Mouse (Mus musculus): Measurements from ENCODE around the gene Mylpf. TPM values are rescaled to one million over a fixed set of nuclear protein-coding genes. Genes with fewer than 3 reads are reported as not detected.

Mylpf gene
- total RNA-seq, 2 experiments from 2014 or later, result 1.3 to 3.3 TPM

DNA sequence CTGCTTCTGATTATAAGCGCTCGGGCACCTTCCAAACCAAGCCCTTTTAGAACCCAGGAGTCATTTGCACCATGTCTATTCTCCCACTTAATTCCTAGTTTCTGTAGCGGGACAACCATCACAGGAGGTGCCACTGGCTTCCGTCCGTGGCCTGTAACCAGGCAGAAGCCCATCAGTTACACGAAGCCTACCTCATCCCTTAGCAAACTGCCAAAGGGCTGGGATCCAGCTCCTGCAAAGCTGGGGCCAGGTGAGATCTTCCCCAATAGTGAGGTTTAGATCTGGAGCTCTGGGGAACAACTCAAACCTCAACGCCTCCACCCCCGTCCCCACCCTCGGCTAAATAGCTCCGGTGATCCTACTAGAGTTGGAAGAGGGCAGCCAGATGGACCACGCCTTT is 12.2 kb upstream of the Mylpf start:
- no peak for DNase-seq (ENCODE audit: low spot score in 2 of 2)

DNA sequence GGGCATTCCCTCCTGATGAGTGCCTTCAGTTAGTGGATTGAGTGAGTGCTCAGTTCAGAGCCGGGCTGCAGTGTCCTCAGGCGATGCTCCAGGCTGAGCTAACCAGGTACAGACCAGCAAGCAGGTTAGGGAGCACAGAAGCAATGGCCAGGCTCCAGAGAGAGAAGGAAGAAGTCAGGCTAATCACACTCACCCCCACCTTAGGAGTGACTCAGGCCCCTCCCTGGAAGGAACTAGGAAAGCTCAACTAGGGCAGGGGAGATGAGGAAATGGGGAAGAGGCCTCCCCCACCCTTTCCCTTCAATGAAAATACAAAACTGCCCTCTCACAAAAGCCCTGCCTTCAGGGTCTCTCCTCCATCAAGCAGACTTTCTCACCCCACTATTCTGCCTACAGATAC is 2.1 kb upstream of the Mylpf start:
- DNase-seq (ENCODE audit: low spot score in 2 of 2), result no peak

DNA sequence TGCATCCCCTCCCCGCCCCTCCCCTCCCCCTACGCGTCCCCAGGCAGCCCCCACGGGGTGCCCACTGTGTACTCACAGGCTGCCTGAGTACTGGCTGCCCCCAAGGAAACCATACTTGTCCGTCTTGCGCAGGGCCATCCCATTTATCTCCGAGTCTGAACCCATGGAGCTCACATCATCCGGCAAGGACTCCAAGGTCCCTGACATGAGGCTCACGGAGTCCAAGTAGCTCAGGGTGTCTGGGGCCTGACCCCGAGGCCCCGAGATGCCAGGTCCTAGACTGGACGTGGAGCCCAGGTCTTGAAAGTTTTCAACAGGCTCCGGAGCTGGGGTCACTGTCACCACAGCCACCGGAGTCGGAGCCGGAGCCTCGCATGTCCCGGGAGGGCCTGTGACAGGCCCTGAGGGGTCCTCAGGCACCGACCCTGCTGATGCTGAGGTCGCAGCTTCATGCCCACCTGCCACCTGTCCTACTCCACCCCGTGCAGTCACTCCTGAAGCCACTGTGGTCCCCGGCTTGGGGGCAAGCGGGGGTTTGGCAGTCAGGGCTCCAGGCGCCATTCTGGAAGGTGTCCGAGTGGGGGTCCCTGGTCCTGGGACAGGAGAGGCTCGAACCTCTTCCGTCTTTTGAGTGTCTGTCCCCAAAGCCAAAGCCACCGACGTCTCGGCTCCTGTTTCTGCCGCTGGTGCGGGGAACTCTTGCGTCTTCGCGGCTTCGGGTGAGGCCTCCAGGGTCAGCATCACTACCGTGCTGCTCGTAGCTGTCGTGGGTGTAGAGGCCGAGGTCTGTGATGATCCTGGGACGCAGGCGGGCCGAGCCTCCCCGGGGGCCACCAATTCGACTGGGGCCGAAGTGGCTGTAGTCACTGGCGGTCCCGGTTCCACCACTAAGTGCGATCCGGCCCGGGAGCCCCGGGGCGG is 1.1 kb upstream of the Mylpf start:
- DNase-seq (ENCODE audit: low spot score in 2 of 2), result peak in 1 of 2 experiments; percentile 43

DNA sequence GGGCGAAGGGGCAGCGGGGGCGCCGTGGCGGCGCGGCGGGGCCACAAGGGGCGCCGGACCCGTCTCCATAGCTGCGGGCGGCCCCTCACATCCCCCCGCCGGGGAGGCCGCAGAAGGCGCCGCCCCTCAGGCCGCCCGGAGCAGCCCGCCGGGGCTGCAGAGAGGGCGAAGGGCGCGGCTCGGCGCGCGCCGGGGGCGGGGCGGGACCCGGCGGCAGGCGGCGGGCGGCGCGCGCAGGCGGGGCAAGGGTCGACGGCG is 466 bp upstream of the Mylpf start, which contains the start of gene Tbc1d10b:
Gene Tbc1d10b, minus strand, starts transcription at position 174 of the 258 bp plus-strand sequence.
- no peak for DNase-seq (ENCODE audit: low spot score in 2 of 2)

DNA sequence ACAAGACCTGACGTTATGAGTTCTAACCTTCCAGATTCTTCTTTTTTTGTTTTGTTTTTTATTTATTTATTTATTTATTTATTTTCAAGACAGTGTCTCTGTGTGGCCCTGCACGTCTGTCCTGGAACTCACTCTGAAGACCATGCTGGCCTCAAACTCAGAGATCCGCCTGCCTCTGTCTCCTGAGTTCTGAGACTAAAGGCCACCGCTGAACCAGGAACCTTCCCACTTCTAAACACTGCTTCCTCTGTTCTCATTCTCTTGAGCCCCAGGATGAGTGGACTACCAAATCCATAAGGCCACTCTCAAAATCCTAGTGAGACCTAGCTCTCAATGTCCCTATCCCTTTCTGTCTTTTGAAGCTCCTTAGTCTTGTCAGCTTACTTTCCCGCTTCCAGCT is 1.2 kb downstream of the Mylpf start:
- DNase-seq (ENCODE audit: low spot score in 2 of 2), result no peak

DNA sequence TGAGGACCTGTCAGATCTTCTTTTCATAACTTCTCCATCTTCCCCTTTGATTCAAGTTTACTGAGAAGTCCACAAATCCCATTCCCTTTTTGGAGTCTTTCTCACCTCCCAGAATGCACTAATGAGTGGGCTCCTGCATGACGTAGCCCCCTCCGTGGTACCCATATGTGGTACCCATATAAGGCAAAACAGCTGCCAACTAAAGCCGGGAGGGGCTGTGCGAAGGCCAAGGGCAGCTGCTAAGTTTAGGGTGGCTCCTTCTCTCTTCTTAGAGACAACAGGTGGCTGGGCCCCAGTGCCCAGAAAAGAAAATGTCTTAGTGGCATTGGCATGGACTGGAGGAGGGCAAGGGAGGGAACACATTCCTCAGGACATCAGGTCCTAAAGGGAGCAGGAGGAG is 1.6 kb downstream of the Mylpf start:
- DNase-seq (ENCODE audit: low spot score in 2 of 2), result no peak

DNA sequence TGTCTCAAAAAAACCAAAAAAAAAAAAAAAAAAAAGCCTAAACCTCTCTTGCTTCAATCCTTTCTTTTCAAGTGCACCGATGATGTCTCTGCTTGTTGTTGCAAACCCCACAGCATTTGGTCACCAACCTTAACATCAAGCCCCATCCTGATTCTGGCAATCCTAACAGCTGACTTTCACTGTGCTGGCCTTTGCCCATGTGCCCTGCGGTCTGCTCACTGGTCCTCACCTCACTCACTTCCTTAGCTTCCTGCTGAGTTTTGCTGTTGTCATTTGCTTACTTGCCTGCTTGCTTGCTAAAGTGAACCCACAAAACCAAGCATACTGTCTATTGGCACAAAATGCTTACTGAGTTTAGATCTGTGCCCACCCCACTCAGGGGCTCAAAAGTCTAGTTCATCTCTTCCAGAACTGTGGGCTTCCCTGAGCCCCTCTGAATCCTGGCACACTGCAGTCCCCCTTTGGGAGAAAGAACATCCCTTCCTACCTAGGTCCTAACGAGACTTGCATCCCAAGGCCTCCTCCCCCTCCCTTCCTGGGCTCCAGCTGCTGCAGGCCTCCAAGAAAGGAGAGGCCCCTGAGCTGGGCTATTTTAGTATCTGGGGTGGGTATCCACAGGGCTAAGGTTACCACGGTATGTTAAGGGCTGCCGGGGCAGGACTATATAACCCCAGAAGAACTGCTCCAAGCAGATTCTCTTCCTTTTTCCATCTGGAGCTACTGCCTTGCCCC is 2.5 kb downstream of the Mylpf start:
- DNase-seq (ENCODE audit: low spot score in 2 of 2), result no peak

DNA sequence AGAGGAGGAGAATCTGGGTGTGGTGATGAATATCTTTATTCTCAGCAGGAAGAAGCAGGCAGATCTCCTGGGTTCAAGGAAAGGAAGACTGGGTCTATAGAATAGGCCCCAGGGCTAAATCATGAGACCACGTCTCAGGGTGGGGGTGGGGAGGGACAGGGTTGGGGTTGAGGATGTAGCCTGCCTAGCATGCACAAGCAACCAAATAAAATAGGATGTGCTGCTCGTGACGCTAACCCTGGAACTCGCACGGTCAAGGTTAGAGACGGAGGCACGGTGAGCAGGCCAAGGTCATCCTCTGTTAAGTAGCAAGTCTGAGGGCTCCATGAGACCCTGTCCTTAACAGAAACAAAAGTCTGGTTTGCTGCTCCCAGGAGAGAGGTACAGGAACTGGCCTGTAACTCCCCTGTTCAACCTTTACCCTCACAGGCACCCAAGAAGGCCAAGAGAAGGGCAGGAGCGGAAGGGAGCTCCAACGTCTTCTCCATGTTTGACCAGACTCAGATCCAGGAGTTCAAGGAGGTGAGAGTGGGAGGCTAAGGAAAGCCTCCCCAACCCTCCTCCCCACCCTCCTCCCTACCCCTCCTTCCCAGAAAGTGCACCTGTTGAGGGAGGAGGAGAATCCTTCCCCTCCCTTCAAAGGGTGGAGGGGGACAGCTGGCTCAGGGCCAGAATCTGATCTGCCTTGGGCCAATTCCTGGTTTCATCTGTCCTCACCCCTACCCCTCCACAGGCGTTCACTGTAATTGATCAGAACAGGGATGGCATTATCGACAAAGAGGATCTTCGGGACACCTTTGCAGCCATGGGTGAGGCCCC is 4.0 kb downstream of the Mylpf start:
- no peak for DNase-seq (ENCODE audit: low spot score in 2 of 2)

DNA sequence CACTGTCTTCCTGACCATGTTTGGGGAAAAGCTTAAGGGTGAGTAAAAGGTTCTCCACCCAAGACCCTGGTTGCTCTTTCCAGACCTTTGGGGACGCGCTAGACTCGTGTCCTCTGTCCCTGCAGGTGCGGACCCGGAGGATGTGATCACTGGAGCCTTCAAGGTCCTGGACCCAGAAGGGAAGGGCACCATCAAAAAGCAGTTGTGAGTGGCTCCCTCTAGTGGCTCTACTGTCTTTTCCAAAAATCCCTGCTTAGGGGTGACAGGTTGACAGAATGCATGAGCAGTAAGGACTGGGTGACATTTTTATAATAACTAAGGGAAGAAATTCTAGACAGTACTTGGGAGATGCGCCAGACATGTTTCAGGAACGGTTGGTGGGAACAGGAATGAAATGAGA is 4.8 kb downstream of the Mylpf start:
- DNase-seq (ENCODE audit: low spot score in 2 of 2), result no peak

DNA sequence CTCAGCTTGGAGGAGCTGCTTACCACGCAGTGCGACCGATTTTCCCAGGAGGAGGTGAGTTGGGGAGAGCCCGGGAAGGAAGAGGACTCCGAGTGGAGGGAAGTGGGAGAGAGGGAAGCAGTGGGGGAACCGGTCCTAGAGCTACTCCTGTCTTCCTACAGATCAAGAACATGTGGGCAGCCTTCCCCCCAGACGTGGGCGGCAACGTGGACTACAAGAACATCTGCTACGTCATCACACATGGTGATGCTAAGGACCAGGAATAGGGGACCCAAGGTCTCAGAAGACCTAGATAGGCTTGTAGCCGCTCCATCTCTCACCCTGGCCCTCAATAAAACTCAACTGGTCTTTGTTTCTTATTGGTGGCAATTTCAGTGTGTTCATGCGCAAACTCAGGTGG is 5.2 kb downstream of the Mylpf start:
- DNase-seq (ENCODE audit: low spot score in 2 of 2), result no peak

DNA sequence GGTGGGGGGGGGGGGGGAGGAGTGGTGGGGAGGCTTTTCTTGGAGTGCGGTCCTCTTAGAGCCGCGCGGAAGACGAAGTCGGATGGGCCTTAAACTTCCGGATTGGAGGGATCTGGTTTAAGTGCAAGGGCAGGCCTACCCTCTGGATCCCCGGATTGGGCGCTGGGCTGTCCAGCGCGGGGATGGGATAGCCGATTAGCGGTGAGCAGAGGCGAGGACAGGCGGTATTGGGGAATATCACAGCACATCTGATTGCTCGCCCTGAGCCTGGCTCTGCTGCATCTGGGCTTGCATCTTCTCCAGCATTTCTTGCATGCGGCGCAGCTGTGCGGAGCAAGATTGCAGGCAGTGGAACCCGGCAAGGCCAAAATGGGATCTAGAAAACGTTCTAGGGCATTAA is 5.8 kb downstream of the Mylpf start:
- no peak for DNase-seq (ENCODE audit: low spot score in 2 of 2)

DNA sequence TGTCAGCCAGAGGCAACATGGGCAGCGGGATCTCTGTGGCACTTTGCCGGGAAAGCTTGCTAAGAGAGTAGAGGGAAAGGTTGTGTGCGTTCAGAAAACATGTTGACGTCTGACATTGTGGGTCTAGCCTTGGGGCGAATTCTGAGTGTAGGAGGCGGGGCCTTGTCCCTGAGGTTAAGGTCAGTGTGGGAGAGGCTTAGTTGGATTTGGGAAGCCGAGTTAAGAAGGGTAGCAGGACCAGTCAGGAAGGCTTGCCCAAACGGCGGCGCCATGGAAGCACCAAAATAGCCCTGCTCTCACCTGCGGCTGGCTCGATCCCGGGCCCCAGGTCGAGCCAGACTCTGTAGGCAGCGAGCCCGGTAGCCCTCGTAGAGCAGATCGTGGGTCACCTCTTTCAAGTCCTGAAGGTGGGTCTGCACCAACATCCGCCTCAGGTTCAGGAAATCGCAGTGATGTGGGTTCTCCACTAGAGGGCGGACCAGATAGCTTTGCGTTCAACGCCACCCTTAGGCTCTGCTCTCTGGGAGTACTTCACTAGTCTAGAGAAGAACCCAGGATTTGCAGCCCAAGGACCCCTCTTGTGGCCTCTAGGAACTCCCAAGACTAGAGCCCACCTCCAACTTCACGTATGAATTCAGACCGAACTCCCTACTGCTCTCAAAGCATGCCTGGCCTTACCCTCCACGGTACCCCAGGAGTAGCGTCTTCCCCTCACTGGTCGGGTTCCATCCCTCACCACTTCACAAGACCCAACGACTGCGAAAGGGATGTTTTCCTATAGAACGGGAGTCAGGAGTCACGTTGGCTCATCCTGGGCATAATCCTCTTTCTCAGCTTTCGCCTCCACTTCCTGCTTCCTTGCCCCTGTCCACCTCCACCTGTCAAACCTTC is 6.5 kb downstream of the Mylpf start:
- peak in 1 of 2 experiments; percentile 66 for DNase-seq (ENCODE audit: low spot score in 2 of 2)

DNA sequence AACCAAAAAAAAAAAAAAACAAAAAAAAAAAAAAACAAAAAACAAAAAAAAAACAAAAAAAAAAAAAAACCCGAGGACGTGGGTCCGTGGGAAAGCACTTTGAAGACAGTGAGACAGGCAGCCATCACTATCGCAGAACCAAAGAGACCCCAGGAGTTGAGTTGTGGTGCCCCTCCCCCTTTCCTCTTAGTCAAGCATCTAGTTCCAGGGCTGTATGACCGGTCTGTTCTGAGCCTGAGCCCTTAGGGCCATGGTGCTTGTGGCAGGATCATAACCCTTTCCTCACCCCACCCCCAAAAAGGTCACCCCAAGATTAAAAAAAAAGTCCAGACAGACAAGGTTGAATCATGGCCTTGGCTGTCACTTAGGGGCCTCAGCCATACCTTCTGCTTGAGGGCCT is 7.6 kb downstream of the Mylpf start:
- no peak for DNase-seq (ENCODE audit: low spot score in 2 of 2)

DNA sequence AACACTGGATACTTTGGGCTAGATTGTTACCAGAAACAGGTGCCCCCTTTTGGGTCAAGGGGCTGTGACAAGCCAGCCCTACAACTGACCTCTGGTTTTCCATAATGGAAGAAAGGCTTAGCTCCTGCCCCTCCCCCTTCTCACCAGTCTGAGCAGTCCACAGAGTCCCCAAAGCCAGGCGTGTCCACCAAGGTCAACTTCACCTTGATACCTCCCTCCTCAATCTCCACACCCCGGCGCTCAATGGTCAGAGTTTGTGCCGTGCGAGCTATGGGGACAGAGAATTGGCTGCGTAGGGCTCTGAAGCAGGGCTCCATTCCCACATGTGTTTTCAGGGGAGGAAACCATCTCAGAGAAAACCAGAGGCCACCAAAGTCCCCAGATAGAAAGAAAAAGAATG is 8.8 kb downstream of the Mylpf start:
- DNase-seq (ENCODE audit: low spot score in 2 of 2), result no peak

DNA sequence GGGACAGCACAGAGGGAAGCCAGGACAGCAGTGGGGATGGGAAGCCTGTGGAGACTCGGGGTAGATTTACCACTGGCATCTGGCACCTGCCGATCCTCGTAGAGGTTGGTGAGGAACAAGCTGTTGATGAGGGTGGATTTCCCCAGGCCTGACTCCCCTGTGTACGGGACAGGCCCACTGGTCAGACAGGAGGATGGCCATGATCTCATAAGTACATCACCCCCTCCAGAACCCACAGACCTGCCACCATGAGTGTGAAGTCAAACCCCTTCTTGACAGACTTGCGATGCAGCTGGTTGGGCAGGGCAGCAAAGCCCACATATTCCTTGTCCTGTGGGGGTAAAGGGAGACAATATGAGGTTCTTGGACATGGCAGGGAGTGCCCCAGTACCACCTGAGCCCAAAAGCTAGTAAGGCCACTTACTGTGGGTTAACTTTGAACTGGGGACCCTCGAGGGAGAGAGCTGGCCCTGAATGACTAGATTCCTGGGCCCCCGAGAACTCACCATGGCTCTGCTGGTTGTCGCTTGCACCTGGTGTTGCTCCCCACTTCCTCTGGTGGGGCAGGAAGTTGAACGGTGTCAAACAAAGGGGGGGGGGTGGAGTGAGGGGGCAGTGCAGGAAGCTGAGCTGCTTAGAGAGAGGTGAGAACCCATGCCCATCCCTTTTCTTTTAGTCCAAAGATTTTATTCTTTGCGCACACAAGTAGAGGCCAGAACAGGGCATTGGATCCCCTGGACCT is 9.4 kb downstream of the Mylpf start:
- no peak for DNase-seq (ENCODE audit: low spot score in 2 of 2)

DNA sequence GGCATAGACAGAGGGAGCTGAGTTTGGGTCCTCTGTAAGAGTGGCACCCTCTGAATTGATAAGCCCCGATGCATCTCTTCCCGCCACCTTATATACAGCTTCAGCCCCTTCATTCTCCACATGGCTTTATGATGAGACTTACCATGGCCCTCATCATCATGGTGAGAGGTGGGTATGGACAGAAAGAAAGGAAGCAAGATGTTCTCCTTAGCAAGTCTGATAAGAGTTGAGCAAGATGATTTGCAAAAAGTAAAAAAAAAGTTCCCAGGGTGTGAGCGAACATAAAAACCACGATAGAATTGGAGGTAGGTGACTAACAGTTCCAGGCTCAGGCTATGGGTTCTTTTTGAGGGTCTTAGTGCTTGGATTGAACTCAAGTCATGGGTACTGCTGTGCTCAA is 10.0 kb downstream of the Mylpf start:
- no peak for DNase-seq (ENCODE audit: low spot score in 2 of 2)

DNA sequence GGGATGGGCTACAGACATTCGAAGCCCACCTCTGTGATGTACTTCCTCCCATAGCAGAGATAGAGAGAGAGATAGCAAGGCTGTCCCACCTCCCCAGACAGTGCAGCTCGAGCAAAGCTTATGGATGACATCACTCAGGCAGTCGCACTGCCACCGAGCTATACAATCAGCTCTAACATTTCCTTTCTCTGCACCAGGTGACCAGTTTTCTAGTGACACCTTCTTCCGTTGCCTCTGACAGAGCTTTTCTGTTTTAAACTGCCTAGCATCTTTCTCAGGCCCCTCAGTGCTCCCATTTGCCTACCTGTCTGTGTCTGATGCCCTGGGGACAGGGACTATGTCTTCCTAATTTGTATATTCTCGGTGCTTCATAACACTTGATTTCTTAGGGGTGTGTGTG is 11.8 kb downstream of the Mylpf start:
- DNase-seq (ENCODE audit: low spot score in 2 of 2), result no peak

DNA sequence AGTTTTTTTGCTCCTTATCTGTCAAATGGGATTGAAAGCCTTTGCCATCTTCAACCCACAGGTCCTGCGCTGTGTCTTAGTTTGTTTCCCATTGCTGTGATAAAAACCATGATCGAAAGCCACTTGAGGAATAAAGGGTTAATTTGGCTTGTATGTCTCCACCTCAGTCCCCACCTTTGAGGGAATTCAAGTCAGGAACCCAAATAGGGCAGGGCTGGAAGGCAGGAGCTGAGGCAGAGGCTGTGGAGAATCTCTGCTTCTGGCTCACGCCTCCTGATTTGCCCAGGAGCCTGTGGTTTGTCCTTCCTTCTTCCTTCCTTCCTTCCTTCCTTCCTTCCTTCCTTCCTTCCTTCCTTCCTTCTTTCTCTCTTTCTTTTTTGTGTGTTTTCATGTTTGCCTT is 14.4 kb downstream of the Mylpf start:
- DNase-seq (ENCODE audit: low spot score in 2 of 2), result no peak

DNA sequence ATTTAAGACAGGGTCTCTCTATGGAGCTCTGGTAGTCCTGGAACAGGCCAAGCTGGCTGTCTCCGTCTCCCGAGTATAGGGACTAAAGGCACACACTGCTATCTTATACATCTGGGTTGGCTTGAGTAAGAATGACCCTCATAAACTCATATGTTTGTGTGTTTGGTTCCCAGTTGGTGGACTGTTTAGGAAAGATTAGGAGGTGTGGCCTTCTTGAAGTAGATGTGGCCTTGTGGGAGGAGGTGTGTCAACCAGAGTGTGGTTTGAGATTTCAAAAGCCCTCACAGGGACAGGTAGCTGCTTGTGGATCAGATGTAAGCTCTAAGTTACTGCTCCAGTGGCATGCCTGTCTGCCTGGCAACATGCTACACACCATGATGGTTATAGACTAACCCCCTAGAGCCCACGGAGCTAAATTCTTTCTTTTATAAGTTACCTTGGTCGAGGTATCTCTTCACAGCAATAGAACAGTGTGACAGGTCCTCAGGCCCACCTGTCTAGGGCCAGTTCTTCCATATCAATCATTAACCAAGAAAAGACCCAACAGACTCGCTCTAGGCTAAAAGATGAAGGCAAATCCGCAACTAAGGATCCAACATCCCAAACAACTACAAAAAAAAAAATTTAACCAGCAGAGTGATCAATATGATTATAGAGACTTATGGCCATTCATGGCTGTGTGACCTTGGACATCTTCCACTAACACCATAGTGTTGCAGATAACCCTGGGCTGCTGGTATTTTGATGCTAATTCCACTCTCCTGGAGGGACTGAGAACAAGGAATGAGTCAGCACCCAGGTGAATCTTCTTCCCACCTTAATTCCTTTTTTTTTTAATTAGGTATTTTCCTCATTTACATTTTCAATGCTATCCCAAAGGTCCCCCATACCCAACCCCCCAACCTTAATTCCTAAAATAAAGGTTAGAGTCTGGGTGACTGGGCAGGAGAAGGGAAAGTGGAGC is 15.1 kb downstream of the Mylpf start:
- DNase-seq (ENCODE audit: low spot score in 2 of 2), result no peak
